Mouse (Mus musculus) neural tube, embryonic 14.5 days (tissue): ENCODE measurements around the gene Lsm7. TPM values are rescaled to one million over a fixed set of nuclear protein-coding genes. Genes with fewer than 3 reads are reported as not detected.
A peak's percentile ranks its signal among the peaks of the same experiment; 100 is the strongest.

Experiments
- ATAC-seq: fragments of 200-750 bp; cut with Nextera tagmentation; 2 replicates; pipeline ENCODE4 v1.8.0; 2017; ENCODE audit warnings: low read depth, mild to moderate bottlenecking, moderate TSS enrichment, moderate library complexity
- H3K27ac ChIP-seq: fragments of 300-500 bp; sonication (generic); 2 replicates; pipeline ENCODE4 v1.5.1; 2014; ENCODE audit warnings: low read depth, mild to moderate bottlenecking, control low read depth, low read length, moderate library complexity, mixed read lengths
- H3K27me3 ChIP-seq: fragments of 300-500 bp; sonication (generic); 2 replicates; pipeline ENCODE4 v1.6.1; 2014; ENCODE audit warnings: low read length; ENCODE audit not compliant: control insufficient read depth, insufficient read depth
- H3K36me3 ChIP-seq: fragments of 300-500 bp; sonication (generic); 2 replicates; pipeline ENCODE4 v1.6.1; 2014; ENCODE audit warnings: low read length, mixed read lengths; ENCODE audit not compliant: control insufficient read depth, insufficient read depth
- H3K4me1 ChIP-seq: fragments of 300-500 bp; sonication (generic); 2 replicates; pipeline ENCODE4 v1.6.1; 2014; ENCODE audit warnings: low read length; ENCODE audit not compliant: control insufficient read depth, insufficient read depth
- H3K4me2 ChIP-seq: fragments of 300-500 bp; sonication (generic); 2 replicates; pipeline ENCODE4 v1.6.1; 2014; ENCODE audit warnings: mild to moderate bottlenecking, low read depth, low read length, control low read depth
- H3K4me3 ChIP-seq: fragments of 300-500 bp; sonication (generic); 2 replicates; pipeline ENCODE4 v1.5.1; 2014; ENCODE audit warnings: low read depth, low read length, control low read depth, mixed read lengths
- H3K9ac ChIP-seq: fragments of 300-500 bp; sonication (generic); replicated peaks from 2 replicates; pipeline ENCODE4 v1.6.1; 2014; ENCODE audit warnings: low read depth, mild to moderate bottlenecking, control low read depth, low read length, mixed read lengths
- H3K9me3 ChIP-seq: fragments of 300-500 bp; sonication (generic); 2 replicates; pipeline ENCODE4 v1.6.1; 2016; ENCODE audit warnings: low read length; ENCODE audit not compliant: control insufficient read depth
- WGBS: fragments of 180-500 bp; shearing (Covaris S2); extraction: QIAGEN DNeasy Blood & Tissue Kit; methylation state at CpG from one replicate; pipeline ENCODE4 v1.1.7; 2014; 5-methylcytosine and 5-hydroxymethylcytosine counted together
- polyA plus RNA-seq: library from polyadenylated mRNA; unstranded; fragments of >200 nt; fragmentation: Nextera tagmentation; extraction: Ambion mirVana; gene quantifications from 2 replicates; pipeline ENCODE4 v1.2.1, GENCODE M21; 2014

The Lsm7 gene
- polyA plus RNA-seq, 1 experiment from 2014 or later: 260 TPM

DNA sequence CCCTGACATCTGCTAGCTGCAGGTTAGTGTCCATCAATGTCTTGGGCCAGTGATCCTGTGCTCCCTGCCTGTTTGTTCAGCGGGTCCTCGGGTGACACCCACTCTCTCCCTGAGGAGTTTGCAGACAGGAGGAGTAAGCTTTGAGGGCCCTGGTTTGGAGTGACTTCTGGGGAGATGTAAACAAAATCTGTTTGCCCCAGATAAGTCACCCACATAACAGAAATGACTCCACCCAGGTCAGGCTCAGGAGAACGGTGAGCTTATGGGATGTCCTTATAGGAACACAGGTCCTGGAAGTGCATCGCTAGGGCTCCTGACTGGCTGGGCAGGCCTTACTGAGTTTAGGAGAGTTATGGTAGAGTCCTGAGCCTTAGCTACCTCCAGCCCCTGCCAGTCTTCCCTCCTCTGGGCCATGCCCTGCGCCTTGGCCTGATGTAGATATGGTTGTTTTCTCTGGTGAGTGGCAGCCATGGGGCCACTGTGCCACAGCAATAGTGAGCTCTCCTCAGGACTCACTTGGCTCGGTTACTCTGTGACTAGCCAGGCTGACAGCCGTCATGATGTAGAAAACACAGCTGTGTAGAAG, 3.4 kb upstream of the Lsm7 start:
- ATAC-seq: no peak
- Histone ChIP-seq H3K4me2 (no peak overlapping the region), H3K4me1 (peaks cover 22% of the 10 kb centered on the region), H3K4me3 (no peak overlapping the region), H3K27ac (no peak overlapping the region), H3K27me3 (peaks cover 2% of the 10 kb centered on the region; the same call in 1 of the 2 replicates), H3K36me3 (peaks cover 9% of the 10 kb centered on the region; the same call in 1 of the 2 replicates), H3K9me3 (no peaks in the 10 kb centered on the region), H3K9ac (no peak overlapping the region)
- WGBS: 87% methylated on average over 7 of the region's 7 CpGs

DNA sequence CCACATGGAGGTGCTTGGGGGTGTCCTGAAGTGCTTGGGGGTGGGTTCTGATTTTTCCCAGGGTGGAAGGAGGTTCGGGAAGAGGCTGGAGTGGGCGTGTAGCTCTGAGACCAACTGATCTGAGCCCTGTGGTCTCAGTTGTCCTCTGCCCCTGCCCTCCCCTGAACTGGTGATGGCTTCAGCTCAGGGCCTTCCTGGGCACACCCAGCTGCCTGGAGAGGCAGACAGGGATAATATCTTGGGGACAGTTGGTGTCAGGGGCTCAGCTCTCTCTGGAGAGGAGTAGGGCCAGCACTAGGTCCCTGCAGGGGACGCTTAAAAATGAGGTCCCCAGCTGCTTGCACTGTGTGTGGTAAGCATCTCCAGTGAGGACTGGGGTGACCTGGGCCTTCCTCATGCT, 2.8 kb upstream of the Lsm7 start:
- Histone ChIP-seq H3K27ac (peak overlapping the region; percentile 28; the same call in 1 of the 2 replicates), H3K4me3 (no peak overlapping the region), H3K4me2 (no peak overlapping the region), H3K9ac (no peak overlapping the region), H3K27me3 (peaks cover 2% of the 10 kb centered on the region; the same call in 1 of the 2 replicates), H3K9me3 (no peaks in the 10 kb centered on the region), H3K4me1 (peaks cover 22% of the 10 kb centered on the region), H3K36me3 (peaks cover 11% of the 10 kb centered on the region)
- WGBS: 60% methylated on average over 3 of the region's 3 CpGs
- ATAC-seq: no peak

DNA sequence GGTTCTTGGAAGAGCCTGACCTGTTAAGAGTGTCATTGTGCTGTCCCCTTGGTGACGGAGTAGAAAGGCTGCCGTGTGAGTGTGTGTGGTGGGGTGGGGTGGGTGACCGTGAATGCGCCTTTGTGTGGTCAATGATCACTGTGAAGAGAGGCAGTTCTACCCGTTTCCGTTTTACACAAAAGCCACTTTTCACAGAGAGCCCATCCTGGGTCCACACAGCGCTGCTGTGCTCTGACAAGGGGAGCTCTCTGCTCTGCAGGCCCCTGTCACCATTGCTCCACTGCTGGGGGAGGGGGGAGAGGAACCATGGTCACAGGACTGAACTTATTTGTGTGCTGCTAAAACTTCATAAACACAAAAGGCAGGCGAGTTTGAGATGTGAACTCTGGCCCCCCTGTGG, 2.4 kb upstream of the Lsm7 start:
- Histone ChIP-seq H3K4me2 (no peak overlapping the region; the same call in 1 of the 2 replicates), H3K36me3 (peaks cover 9% of the 10 kb centered on the region), H3K9me3 (no peaks in the 10 kb centered on the region), H3K4me1 (peaks cover 22% of the 10 kb centered on the region), H3K27me3 (peaks cover 2% of the 10 kb centered on the region; the same call in 1 of the 2 replicates), H3K4me3 (no peak overlapping the region), H3K27ac (peak overlapping the region; percentile 28; the same call in 1 of the 2 replicates), H3K9ac (no peak overlapping the region)
- WGBS: 30% methylated on average over 8 of the region's 8 CpGs
- ATAC-seq: peak; percentile 25; the same call in 1 of the 2 replicates

DNA sequence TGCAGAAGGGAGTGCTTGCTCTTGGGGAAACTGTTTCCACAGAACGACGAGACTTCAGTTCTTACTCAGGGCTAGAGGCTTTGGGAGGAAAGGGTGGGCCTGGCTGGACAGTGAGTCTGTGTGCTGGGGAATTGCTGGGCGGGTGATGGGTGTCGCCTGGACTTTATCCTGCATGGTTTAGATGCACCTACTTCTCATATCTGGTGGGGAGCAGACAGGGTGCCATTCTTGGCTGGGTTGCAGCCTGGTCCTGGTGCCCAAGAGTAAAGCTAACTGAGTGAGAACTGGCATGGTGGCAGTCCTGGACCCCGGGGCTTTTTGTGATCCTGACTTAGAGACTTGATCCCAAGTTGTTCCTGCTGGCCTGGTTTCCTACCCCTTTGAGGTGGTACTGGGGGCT, 1.9 kb upstream of the Lsm7 start:
- no peak for ATAC-seq
- 79% methylated on average over 5 of the region's 5 CpGs for WGBS
- Histone ChIP-seq H3K36me3 (peaks cover 7% of the 10 kb centered on the region), H3K4me3 (no peak overlapping the region), H3K27me3 (peaks cover 2% of the 10 kb centered on the region; the same call in 1 of the 2 replicates), H3K4me2 (no peak overlapping the region; the same call in 1 of the 2 replicates), H3K9ac (no peak overlapping the region), H3K4me1 (peaks cover 22% of the 10 kb centered on the region), H3K9me3 (no peaks in the 10 kb centered on the region), H3K27ac (no peak overlapping the region)

DNA sequence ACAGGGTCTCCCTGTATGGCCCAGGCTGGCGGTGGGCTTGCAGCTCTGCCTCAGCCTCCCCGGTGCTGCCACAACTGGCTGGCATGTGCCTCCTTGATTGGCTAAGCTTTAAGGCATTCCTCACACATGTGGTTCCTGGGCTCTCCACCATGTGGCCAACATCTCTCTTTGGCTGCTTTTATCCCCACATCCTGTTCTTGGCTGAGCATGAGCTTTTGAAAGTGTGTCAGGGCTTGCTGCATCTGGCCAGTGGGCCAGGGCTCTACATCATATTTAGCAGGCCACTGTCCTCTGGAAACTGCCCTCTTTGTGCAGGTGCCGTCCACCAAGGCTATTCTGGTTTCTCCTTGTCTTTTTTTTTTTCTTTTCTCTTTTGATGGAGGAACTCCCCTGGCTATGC, 1.3 kb upstream of the Lsm7 start:
- H3K27me3 ChIP-seq: peaks cover 2% of the 10 kb centered on the region; the same call in 1 of the 2 replicates
- H3K4me3 ChIP-seq: peak overlapping the region; percentile 99
- ATAC-seq: no peak
- 61% methylated on average over 3 of the region's 3 CpGs for WGBS
- no peaks in the 10 kb centered on the region for H3K9me3 ChIP-seq
- peaks cover 22% of the 10 kb centered on the region for H3K4me1 ChIP-seq
- 0 out of 2 replicates have a peak overlapping the region, but pooled peaks have one; percentile 82 for H3K9ac ChIP-seq
- no peak overlapping the region for H3K27ac ChIP-seq
- peaks cover 14% of the 10 kb centered on the region for H3K36me3 ChIP-seq
- H3K4me2 ChIP-seq: peak overlapping the region; percentile 99

DNA sequence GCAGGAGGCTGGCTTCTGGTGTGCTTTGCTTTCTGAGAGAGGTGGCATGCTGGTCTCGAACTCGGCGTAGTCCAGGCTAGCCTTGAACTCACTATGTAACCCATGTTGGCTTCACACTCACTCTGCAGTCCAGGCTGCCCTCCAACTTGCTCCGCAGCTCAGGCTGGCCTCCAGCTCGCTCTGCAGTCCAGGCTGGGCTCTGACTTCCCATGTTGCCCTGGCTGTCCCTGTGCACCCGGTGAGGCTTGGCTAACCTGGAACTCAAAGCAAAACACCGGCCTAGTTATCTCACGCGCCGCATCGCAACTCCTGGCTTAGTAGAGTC, 702 bp upstream of the Lsm7 start:
- 0 out of 2 replicates have a peak, but pooled peaks have one; percentile 10 for ATAC-seq
- Histone ChIP-seq H3K36me3 (peaks cover 15% of the 10 kb centered on the region), H3K27ac (no peak overlapping the region), H3K4me1 (peaks cover 22% of the 10 kb centered on the region), H3K9me3 (no peaks in the 10 kb centered on the region), H3K4me2 (peak overlapping the region; percentile 99), H3K9ac (peak overlapping the region; percentile 82), H3K27me3 (peaks cover 2% of the 10 kb centered on the region; the same call in 1 of the 2 replicates), H3K4me3 (peak overlapping the region; percentile 99)
- WGBS: 29% methylated on average over 11 of the region's 11 CpGs

DNA sequence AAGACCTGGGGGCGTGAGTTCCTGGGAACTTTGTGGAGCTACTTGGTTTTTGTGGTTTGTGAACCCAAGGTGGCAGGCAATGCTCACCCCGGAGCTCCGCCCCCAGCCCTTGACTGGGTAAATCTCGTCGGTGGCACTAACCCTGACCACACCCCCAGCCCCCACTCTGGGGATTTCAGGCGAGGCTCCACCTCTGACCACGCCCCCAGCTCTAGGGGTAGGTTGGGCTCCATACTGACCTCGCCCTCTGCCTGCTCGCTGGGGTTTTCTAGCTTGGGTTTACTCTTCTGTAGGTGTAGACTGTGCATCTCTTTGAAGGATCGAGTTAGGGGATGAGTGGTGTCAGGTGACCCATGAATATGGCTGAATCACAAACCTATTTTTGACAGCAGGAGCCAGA, 6.4 kb downstream of the Lsm7 start:
- H3K4me2 ChIP-seq: no peak overlapping the region
- WGBS: 8% methylated on average over 10 of the region's 10 CpGs
- H3K27me3 ChIP-seq: peaks cover 16% of the 10 kb centered on the region
- ATAC-seq: no peak
- H3K36me3 ChIP-seq: peaks cover 19% of the 10 kb centered on the region
- no peak overlapping the region for H3K27ac ChIP-seq
- H3K9ac ChIP-seq: no peak overlapping the region
- H3K9me3 ChIP-seq: no peaks in the 10 kb centered on the region
- no peak overlapping the region for H3K4me3 ChIP-seq
- no peaks in the 10 kb centered on the region for H3K4me1 ChIP-seq

DNA sequence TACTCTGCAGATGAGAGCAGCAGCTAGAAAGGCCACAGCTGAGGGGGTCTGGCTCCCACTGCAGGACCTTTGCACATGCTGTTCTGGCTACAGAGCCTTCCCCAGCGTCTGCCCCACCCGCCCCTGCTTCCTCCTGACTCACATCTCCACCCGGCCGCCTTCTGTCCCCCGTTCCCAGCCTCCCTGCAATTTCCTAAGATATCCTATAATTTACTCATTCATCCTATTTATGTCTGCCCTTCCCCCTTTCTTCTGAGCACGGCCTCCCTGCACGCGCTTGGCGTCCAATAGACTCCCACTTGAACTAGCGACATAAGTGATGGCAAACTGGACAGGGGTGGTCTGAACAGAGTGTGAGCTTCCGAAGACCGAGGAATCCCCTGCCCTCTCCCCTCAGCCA, 9.3 kb downstream of the Lsm7 start:
- H3K27me3 ChIP-seq: peaks cover 28% of the 10 kb centered on the region
- WGBS: 76% methylated on average over 12 of the region's 12 CpGs
- no peak for ATAC-seq

DNA sequence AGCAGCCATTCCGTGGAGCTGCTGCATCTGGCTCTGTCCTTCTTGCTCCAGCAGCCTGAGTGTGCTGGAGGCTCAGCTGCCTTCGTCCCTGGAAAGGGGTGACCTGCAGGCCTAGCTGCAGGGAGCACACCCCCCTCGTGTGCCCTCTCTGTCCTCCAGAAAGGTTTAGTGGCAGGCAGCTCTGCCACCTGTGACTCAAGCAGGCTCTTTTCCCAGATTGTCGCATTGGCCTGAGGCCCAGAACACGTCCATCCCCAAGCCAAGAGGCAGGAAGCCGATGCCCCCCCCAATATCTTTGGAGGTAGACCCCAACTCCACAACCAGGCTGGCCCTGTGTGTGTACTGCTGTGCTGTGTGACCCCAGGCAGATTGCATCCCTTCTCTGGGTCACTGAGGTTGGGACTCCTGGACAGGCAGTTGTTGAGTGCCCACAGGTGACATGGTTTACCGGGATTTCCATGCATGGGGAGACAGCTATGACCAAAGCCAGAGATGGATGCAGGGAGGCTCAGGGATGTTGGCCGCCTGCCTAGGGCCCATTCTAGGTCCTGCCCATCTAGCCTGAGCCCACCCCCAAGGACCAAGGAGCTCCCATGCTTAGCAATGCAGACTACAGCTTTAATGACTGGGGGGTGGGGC, 9.8 kb downstream of the Lsm7 start:
- Histone ChIP-seq H3K9me3 (no peaks in the 10 kb centered on the region), H3K9ac (no peak overlapping the region), H3K27me3 (peaks cover 28% of the 10 kb centered on the region), H3K27ac (no peak overlapping the region), H3K4me2 (no peak overlapping the region), H3K4me3 (no peak overlapping the region), H3K36me3 (0 out of 2 replicates have a peak, but pooled peaks cover under 1% of the 10 kb centered on the region), H3K4me1 (no peaks in the 10 kb centered on the region)
- ATAC-seq: no peak
- 78% methylated on average over 8 of the region's 8 CpGs for WGBS

More for the DNA sequence above, 9.3 kb downstream of the Lsm7 start:
- no peak overlapping the region for H3K27ac ChIP-seq
- 0 out of 2 replicates have a peak, but pooled peaks cover 4% of the 10 kb centered on the region for H3K36me3 ChIP-seq
- H3K4me2 ChIP-seq: no peak overlapping the region
- H3K9ac ChIP-seq: no peak overlapping the region
- H3K4me3 ChIP-seq: no peak overlapping the region
- no peaks in the 10 kb centered on the region for H3K4me1 ChIP-seq
- no peaks in the 10 kb centered on the region for H3K9me3 ChIP-seq
